Mouse (Mus musculus): ENCODE measurements around the gene Saa1.

GRCm38 (mm10) chr7:46751490-46751889 is 8.7 kb upstream of the Saa1 start, which contains the start of gene Saa2:
- TF ChIP-seq CTCF (IDR thresholded peaks at IDR 0.05; ENCODE audit: extremely low read depth, insufficient read depth, low read length) = no peak
- TF ChIP-seq POLR2A (IDR thresholded peaks at IDR 0.05; ENCODE audit: extremely low read depth, insufficient read depth, low read length) = no peak
